Mouse (Mus musculus) right cerebral cortex, adult 2 months (tissue): ENCODE measurements around the gene Nr2f1.
"Not testable (repeated sequence)": the region's sequence is repeated elsewhere in the genome, so short reads cannot be mapped to it uniquely, and the experiment has no call there.

Source experiments
- DNase-seq, 2 experiments: peaks; one replicate each; pipeline ENCODE4 v3.0.0; 2021 to 2022; ENCODE audit warnings: low spot score in 2 of 2

Gene Nr2f1

GRCm38 (mm10) chr13:78199642-78200160 lies at the start of gene Nr2f1:
TSS of gene Nr2f1 (minus strand) at chr13:78199757.
- DNase-seq = no peak

DNA sequence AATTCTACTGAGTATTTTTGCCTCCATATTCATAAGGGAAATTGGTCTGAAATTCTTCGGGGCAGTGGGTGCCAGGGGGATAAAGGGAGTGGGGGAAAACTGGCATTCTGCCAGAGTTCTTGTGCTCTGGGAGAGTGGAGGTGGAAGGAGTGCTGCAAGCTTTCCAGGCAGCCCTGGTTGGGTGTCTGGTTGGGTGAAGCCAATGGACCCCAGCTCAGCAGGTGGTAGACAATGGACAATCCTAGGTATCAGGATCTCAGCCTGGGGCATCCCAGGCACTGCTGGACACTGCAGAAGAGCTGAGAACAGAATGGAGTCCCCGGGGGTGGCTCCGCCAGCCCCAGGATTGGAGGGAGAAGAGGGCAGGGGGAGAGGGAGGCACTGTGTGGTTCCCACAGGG lies 22.1 kb upstream of the Nr2f1 start:
- no peak for DNase-seq

DNA sequence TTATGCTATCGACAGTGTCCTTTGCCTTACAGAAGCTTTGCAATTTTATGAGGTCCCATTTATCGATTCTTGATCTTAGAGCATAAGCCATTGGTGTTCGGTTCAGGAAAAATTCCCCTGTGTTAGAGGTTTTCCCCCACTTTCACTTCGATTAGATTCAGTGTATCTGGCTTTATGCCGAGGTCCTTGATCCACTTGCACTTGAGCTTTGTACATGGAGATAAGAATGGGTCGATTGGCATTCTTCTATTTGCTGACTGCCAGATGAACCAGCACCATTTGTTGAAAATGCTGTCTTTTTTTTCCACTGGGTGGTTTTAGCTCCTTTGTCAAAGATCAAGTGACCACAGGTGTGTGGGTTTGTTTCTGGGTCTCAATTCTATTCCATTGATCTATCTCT lies 20.7 kb upstream of the Nr2f1 start:
- not testable (repeated sequence) for DNase-seq

DNA sequence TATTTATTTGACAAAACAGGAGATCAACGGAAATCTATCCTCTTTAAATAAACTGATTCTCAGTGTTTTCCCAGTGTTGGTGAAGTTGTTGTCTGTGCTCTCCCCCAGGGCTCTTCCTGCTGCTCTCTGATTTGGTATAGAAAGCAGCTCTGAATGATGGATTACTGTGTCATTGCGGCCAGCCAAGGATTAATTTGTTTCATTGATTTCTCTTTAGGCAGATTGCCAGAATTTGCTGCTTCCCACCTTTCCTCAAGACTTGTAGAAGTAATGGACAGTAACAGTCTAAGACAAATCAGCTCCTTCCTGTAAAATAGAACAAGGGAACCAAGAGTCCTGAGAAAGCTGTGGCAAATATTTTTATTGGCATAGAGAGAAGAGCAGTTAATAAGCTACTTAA lies 15.7 kb upstream of the Nr2f1 start:
- no peak for DNase-seq

GRCm38 (mm10) chr13:78213155-78213554 lies 13.6 kb upstream of the Nr2f1 start:
- no peak for DNase-seq

DNA sequence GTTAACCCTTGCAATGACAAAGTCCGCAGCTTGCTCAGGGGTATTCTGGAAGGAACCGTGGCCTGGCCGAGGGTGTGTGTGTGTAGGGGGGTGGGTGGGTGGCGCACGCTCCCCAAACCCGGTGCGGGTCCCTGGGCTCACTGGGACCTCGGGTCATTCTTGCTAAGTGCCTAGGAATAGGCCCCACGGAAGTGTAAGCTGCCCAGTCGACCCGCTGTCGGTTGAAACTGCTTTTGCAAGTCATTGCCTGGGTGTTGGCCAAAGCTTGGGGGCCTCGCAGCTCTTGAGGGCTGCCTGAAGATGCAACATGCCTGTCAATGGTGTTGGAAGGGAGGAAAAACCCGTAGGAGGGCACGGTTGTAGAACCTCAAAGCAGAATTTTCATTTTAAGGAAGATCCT lies 12.6 kb upstream of the Nr2f1 start:
- DNase-seq = peak; percentile 17 to 30

- peak in 1 of 2 experiments; percentile 15 for DNase-seq
Observed at GRCm38 (mm10) chr13:78211231-78212010, 11.9 kb upstream of the Nr2f1 start.

DNA sequence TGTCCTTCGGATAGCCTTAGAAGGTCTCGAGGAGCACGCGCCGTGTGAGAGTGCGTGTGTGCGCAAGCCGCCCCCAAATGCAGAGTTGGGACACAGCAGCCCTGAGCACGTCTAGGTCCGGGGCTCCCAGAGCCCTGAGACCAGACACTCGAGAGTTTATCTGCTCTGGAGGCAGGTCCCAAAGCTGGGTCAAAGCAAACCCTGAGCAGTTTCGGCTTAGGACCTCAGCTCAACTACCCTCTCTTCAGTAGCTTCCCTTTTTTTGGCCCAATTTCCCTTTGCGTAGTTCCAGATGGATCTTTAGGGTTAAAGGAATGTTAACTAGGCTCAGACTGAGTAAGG lies 11.2 kb upstream of the Nr2f1 start:
- DNase-seq = peak in 1 of 2 experiments; percentile 22

DNA sequence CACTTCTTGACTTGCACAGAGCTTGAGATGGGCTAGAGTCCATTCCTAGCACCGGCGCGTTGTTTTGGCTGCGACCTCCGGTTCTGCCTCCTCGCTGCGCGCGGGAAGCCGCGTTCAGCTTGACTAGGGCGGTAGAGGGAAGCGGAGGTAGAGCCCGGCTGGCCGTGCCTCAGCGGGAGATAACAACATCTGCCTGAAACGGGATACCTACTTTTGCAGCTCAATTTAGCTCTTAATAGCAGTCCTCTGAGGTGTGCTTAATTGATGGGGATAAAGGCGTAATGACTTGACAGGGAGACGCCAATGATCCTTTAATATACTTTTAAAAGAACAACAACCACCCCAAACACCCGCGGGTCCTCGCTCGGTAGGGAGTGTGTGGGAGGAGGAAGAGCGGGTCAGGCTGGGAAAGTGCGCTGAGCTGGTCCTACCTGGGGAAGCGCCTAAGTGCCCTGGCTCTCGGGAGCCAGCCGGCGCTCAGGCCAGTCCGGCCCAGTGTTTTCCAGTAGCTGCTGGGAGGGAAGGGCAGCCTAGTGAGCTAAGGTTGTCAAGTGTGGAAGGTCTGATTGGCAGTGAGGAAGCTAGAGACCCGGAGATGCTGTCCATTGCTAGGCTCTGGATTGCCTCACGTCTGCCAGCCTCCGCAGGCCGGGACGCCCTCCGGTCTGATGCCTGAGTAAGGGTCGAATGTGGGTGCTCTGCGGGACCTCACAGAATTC lies 10.6 kb upstream of the Nr2f1 start:
- peak in 1 of 2 experiments; percentile 59 for DNase-seq

GRCm38 (mm10) chr13:78209611-78210028 lies 10.1 kb upstream of the Nr2f1 start:
- DNase-seq = peak; percentile 57 to 60

DNA sequence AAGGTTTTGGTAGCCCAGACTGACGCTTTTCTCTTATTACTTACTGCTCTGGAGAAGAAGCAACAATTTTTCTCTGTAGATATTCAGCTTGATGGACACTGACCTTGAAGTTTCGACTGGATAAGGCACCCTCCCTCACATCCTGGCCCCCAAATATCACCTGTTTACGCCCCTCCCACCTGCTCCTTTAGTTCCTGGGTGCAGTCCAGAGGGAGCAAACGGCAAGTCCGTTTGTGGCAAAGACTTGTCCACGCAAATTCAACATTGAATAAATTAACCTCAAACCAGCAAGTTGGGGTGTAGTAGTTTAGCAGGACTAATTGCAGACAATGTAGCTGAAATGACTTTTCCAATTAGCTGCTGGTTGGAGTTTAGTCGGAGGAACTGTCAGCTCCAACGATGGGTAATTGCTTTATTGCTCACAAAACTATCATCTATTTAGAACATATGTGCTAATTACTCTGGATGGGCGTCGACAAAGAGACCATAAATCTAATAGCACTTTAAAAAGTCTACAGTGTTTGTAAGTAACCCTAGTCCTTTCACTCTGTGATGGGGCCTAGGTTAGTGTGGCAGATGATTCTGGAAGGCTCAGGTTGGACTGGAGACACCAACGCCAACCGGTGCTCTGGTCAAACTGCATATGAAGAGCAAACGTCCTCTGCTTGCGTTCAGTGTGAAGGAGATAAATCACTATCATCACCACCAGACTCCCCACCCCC lies 9.3 kb upstream of the Nr2f1 start:
- DNase-seq = peak; percentile 16 to 30

DNA sequence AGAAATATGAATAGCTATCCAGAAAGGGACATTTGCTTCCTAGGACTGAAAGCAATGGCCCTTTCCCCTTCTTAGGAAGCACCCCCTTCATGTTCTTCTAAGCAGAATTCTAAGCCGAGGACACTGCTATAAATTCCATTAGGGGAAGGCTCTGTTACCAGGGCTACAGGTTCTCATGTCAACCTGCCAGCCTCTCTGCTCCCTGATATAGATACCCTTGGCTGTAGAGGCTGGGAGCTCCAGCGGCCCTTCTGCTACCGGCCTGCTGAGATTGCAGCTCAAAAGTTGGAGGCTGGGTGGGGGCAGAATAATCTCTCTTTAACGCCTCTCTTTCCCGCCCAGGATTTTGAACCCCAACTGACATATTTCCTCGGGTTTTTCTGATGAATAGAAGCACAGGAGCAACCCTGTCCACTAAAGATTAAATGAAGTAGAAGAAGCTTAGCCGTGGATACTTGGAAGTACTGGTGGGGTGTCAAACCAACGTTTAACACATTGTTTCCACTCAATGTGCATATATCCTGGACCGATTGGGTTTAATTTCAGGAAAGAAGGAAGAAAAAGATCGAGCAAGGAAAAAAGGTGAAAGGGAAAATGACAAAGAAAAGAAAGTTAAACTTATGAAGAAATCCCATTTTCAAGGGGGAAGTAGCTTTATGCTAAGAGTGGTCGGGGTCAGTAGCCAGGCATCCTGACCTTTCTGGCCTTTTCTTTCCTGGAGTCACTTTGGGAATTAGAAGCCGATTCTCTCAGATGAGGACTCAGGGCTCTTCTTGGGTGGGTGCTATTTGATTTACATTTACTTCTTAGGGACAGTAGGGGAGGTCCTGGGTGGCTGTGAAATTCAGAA lies 8.5 kb upstream of the Nr2f1 start:
- peak; percentile 36 to 57 for DNase-seq

DNA sequence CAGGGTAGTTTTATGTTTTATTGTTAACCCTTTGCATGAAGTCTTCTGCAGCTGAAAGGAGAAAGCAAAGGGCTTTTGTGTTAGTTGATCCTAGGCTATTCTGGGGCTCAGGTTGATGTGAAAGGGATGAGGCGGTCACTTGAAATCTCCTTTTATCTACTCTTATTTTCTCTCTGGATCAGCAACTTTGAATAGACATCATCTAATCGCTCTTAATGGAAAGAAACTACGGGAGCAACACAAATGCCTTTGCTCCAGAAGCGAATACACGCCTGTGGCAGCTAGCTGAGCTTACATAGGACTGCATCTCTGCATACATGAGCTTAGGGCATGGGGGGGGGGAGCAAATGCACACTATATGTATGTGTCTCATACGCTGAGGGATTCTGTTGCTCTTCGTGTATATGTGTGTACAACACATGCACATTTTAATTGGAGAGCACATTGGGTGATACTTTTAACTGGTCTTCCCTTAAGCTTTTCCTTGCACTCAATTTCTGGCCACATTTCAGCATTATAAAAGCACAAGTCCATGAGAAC lies 7.4 kb upstream of the Nr2f1 start:
- peak; percentile 12 to 42 for DNase-seq

- no peak for DNase-seq
Observed at GRCm38 (mm10) chr13:78205426-78205825, 5.9 kb upstream of the Nr2f1 start.

GRCm38 (mm10) chr13:78203348-78204061 lies 3.9 kb upstream of the Nr2f1 start:
- DNase-seq = peak in 1 of 2 experiments; percentile 84

DNA sequence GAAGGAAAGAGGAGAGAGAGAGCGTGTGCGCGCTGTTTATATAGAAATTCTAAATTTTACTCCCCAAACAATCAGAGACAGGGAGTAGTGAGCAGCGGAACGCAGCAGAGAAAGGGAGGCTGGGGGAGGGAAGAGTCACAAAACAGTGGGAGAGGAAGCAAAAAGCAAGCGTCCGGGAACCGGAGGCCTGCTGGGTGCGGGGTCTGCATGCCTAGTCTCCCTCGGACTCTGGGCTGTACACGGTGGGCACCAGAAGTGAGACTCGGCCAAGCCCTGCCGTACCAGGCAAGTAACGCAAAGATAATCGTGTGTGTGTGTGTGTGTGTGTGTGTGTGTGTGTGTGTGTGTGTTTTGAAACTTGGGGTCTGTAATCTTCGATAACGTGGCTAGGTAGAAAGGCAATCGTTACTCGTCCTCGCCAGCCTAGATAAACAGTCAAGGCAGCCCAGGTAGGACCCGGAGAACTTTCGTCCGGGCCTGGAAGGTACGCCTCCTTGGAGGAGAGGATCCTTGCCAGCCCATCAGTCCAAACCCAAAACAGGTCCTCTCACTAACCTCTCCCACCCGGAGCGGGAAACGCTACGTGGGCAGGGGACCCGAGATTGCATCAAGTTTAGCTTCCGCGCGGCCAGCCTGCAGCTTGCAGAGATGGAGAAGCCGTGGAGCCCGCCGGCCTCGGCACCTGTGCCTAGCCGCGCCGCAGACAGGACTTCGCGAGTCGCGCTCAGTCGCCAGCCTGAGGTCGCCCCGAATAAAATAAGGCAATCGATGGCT lies 3.2 kb upstream of the Nr2f1 start:
- peak; percentile 66 to 74 for DNase-seq

DNA sequence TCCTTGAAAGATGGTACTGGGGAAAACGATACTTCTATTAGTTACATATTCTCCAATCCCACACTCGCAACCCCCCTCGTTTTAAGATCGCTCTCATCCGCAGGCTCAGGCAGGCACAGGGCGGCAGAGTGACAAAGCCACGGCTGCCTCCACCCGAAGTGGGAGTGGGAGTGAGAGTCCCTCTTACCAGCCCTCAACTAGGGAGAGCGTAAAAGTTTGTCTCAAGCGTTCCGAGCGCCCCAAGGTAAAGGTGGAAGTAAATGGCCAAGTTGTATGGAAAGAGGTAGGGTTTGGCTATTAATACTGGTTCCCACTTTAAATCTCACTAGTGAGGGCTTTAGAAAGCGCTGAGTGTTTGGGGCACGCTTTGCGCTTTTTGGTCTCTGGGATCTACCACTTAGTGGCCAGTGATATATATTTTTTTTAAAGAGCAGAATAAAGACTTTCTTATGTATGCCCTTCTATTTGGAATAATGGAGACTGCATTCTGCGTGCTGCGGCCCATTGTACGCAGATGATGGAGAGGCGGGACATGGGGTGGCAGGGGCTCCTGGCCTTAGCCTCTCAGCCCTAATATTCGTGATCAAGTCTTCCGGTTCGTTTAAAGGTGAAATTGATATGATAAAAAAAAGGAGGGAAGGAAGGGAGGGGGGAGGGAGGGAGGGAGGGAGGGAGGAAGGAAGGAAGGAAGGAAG lies 2.5 kb upstream of the Nr2f1 start:
- peak in 1 of 2 experiments; percentile 18 for DNase-seq

- peak; percentile 88 to 94 for DNase-seq
Observed at GRCm38 (mm10) chr13:78200991-78201870, 1.7 kb upstream of the Nr2f1 start.
